Mouse (Mus musculus): Measurements from ENCODE around the gene Ccdc194.

Gene Ccdc194

GRCm38 (mm10) chr8:71507589-71508104, 17.9 kb downstream of the Ccdc194 start:
- peak; percentile 61 for DNase-seq

GRCm38 (mm10) chr8:71505979-71506378, 19.5 kb downstream of the Ccdc194 start:
- no peak for DNase-seq

- no peak for DNase-seq
These were observed 20.2 kb downstream of the Ccdc194 start for GRCm38 (mm10) chr8:71505326-71505725.

- no peak for DNase-seq
These were observed 21.2 kb downstream of the Ccdc194 start for GRCm38 (mm10) chr8:71504349-71504748.

- peak; percentile 57 for DNase-seq
These were observed 26.5 kb downstream of the Ccdc194 start for GRCm38 (mm10) chr8:71498816-71499690.

GRCm38 (mm10) chr8:71497881-71498501, 27.5 kb downstream of the Ccdc194 start:
- DNase-seq: peak; percentile 72

- DNase-seq: no peak
These were observed 28.4 kb downstream of the Ccdc194 start for GRCm38 (mm10) chr8:71497077-71497645.

- DNase-seq: peak; percentile 92
These were observed 29.0 kb downstream of the Ccdc194 start for GRCm38 (mm10) chr8:71496481-71496880.

- DNase-seq: no peak
These were observed 29.7 kb downstream of the Ccdc194 start for GRCm38 (mm10) chr8:71495811-71496210.

- DNase-seq: peak; percentile 89
These were observed 30.5 kb downstream of the Ccdc194 start for GRCm38 (mm10) chr8:71495039-71495438.

- peak; percentile 93 for DNase-seq
These were observed 37.1 kb downstream of the Ccdc194 start for GRCm38 (mm10) chr8:71488454-71488853.

GRCm38 (mm10) chr8:71487691-71488445, 37.6 kb downstream of the Ccdc194 start, which contains the start of gene Gtpbp3:
Gene Gtpbp3, plus strand, starts transcription at chr8:71488103.
- peak; percentile 88 for DNase-seq

- no peak for DNase-seq
These were observed 39.4 kb downstream of the Ccdc194 start for GRCm38 (mm10) chr8:71486136-71486529.

GRCm38 (mm10) chr8:71485142-71486135, 40.1 kb downstream of the Ccdc194 start, which contains the start of gene Ano8:
Gene Ano8, minus strand, starts transcription at chr8:71485963.
- peak; percentile 85 for DNase-seq

GRCm38 (mm10) chr8:71484736-71485135, 40.8 kb downstream of the Ccdc194 start:
- DNase-seq: no peak

- peak; percentile 53 for DNase-seq
These were observed 41.6 kb downstream of the Ccdc194 start for GRCm38 (mm10) chr8:71483932-71484331.

GRCm38 (mm10) chr8:71478943-71479342, 46.6 kb downstream of the Ccdc194 start:
- no peak for DNase-seq

- no peak for DNase-seq
These were observed 48.2 kb downstream of the Ccdc194 start for GRCm38 (mm10) chr8:71477196-71477845.

- peak; percentile 79 for DNase-seq
These were observed 49.2 kb downstream of the Ccdc194 start for GRCm38 (mm10) chr8:71476099-71476940.

- DNase-seq: no peak
These were observed 49.8 kb downstream of the Ccdc194 start for GRCm38 (mm10) chr8:71475702-71476075.
